Mouse (Mus musculus): ENCODE data around the gene Fgf2. TPM values are rescaled to one million over a fixed set of nuclear protein-coding genes. Genes with fewer than 3 reads are reported as not detected.

Fgf2 gene
- total and polyA plus RNA-seq, 3 experiments, result 0.15 to 0.53 TPM; not detected in 1

GRCm38 (mm10) chr3:37302685-37303084, 45.5 kb upstream of the Fgf2 start:
- Histone ChIP-seq H3K4me1 (ENCODE audit: control insufficient read depth in 1 of 2, insufficient read depth in 2 of 2, low read length in 2 of 2) (peaks cover 3 to 12% of the 10 kb centered on the region in 2 experiments; a peak in 3 of 4 replicates), H3K9me3 (replicated peaks; ENCODE audit: insufficient read depth, low read length) (no peaks in the 10 kb centered on the region), H3K27ac (ENCODE audit: control insufficient read depth, low read depth, low read length) (peak overlapping the region; percentile 36), H3K4me3 (ENCODE audit: control insufficient read depth in 1 of 2, insufficient read depth in 1 of 2, low read depth in 2 of 2, low read length in 2 of 2) (peak overlapping the region; percentile 1 to 59; a peak in 3 of 4 replicates), H3K79me2 (ENCODE audit: control insufficient read depth, insufficient read depth, low read length, poor library complexity) (no peaks in the 10 kb centered on the region), H3K9ac (ENCODE audit: control insufficient read depth, low read depth, low read length, poor library complexity, severe bottlenecking) (peak overlapping the region; percentile 58), H3K36me3 (ENCODE audit: control insufficient read depth in 1 of 2, insufficient read depth in 2 of 2, low read length in 2 of 2) (peaks cover 0 to 11% of the 10 kb centered on the region in 2 experiments; a peak in 2 of 4 replicates), H3K27me3 (ENCODE audit: control insufficient read depth in 1 of 2, insufficient read depth in 2 of 2, low read length in 2 of 2) (no peaks in the 10 kb centered on the region)
- peak; percentile 89 for DNase-seq (ENCODE audit: low read depth, low spot score)
- TF ChIP-seq ETS1 (IDR thresholded peaks at IDR 0.05; ENCODE audit: low read depth, low read length) (0 out of 2 replicates have a peak, but pooled peaks have one; percentile 7), RAD21 (IDR thresholded peaks at IDR 0.05; ENCODE audit: low read depth, low read length) (peak; percentile 62), SMC3 (IDR thresholded peaks at IDR 0.05; ENCODE audit: low read depth, low read length) (peak; percentile 61), CTCF (IDR thresholded peaks at IDR 0.05 in 2 of 3, conservative IDR thresholded peaks at IDR 0.05 in 1 of 3; ENCODE audit: control insufficient read depth in 1 of 3, insufficient read depth in 1 of 3, low read depth in 2 of 3, low read length in 3 of 3, poor library complexity in 1 of 3, severe bottlenecking in 1 of 3) (peak; percentile 80 to 85 (median 81)), MYC (IDR thresholded peaks at IDR 0.05; ENCODE audit: low read depth, low read length) (peak; percentile 50; the same call in 1 of the 2 replicates), ZC3H11A (IDR thresholded peaks at IDR 0.05; ENCODE audit: low read depth, low read length) (0 out of 2 replicates have a peak, but pooled peaks have one; percentile 22), TBP (IDR thresholded peaks at IDR 0.05; ENCODE audit: low read depth, low read length) (peak; percentile 64), UBTF (IDR thresholded peaks at IDR 0.05; ENCODE audit: borderline replicate concordance, insufficient read depth, low read depth, low read length) (no peak), ELF1 (IDR thresholded peaks at IDR 0.05; ENCODE audit: low read depth, low read length) (no peak)

GRCm38 (mm10) chr3:37303392-37304139, 44.6 kb upstream of the Fgf2 start:
- peak; percentile 88 for DNase-seq (ENCODE audit: low read depth, low spot score)
- TF ChIP-seq MAZ (IDR thresholded peaks at IDR 0.05; ENCODE audit: low read depth, low read length), result no peak
- no peak for TF ChIP-seq ZNF384 (IDR thresholded peaks at IDR 0.05; ENCODE audit: low read depth, low read length)
- TF ChIP-seq TAL1 (IDR thresholded peaks at IDR 0.05; ENCODE audit: low read length), result peak; percentile 82
- TF ChIP-seq ELF1 (IDR thresholded peaks at IDR 0.05; ENCODE audit: low read depth, low read length), result no peak
- peak; percentile 88 for TF ChIP-seq USF1 (IDR thresholded peaks at IDR 0.05; ENCODE audit: low read depth, low read length)
- peak; percentile 79 for TF ChIP-seq SIN3A (IDR thresholded peaks at IDR 0.05; ENCODE audit: low read length)
- TF ChIP-seq ZMIZ1 (IDR thresholded peaks at IDR 0.05; ENCODE audit: low read depth, low read length), result no peak
- TF ChIP-seq JUND (IDR thresholded peaks at IDR 0.05; ENCODE audit: low read depth, low read length), result no peak
- TF ChIP-seq MAX (IDR thresholded peaks at IDR 0.05; ENCODE audit: low read length), result peak; percentile 77
- TF ChIP-seq ZKSCAN1 (IDR thresholded peaks at IDR 0.05; ENCODE audit: low read depth, low read length), result no peak
- no peak for TF ChIP-seq MAFK (IDR thresholded peaks at IDR 0.05; ENCODE audit: borderline replicate concordance, low read depth, low read length)
- TF ChIP-seq GATA1 (IDR thresholded peaks at IDR 0.05; ENCODE audit: low read depth, low read length), result peak; percentile 77
- no peak for TF ChIP-seq MEF2A (IDR thresholded peaks at IDR 0.05; ENCODE audit: extremely low read depth, insufficient replicate concordance, low read depth, low read length, poor library complexity, severe bottlenecking)
- peak; percentile 88 for TF ChIP-seq MYC (IDR thresholded peaks at IDR 0.05; ENCODE audit: low read depth, low read length)
- peak; percentile 95 for TF ChIP-seq BHLHE40 (IDR thresholded peaks at IDR 0.05; ENCODE audit: borderline replicate concordance, low read depth, low read length)
- TF ChIP-seq POLR2A (IDR thresholded peaks at IDR 0.05; ENCODE audit: control insufficient read depth in 1 of 2, insufficient read depth in 1 of 2, low read depth in 1 of 2, low read length in 2 of 2, poor library complexity in 1 of 2), result 0 out of 4 replicates have a peak, but pooled peaks of 1 of the 2 experiments have one; percentile 22
- TF ChIP-seq KAT2A (conservative IDR thresholded peaks at IDR 0.05; ENCODE audit: low read depth, low read length), result no peak
- TF ChIP-seq E2F4 (IDR thresholded peaks at IDR 0.05; ENCODE audit: borderline replicate concordance, low read depth, low read length), result no peak
- peak; percentile 89 for TF ChIP-seq MYB (IDR thresholded peaks at IDR 0.05; ENCODE audit: low read depth, low read length)
- TF ChIP-seq UBTF (IDR thresholded peaks at IDR 0.05; ENCODE audit: borderline replicate concordance, insufficient read depth, low read depth, low read length), result no peak
- no peak for TF ChIP-seq SMC3 (IDR thresholded peaks at IDR 0.05; ENCODE audit: low read depth, low read length)
- TF ChIP-seq POLR2AphosphoS2 (IDR thresholded peaks at IDR 0.05; ENCODE audit: low read length), result no peak
- peak; percentile 78 for TF ChIP-seq TCF12 (IDR thresholded peaks at IDR 0.05; ENCODE audit: low read depth, low read length)
- TF ChIP-seq GABPA (IDR thresholded peaks at IDR 0.05; ENCODE audit: low read depth, low read length), result no peak

More at GRCm38 (mm10) chr3:37303392-37304139, 44.6 kb upstream of the Fgf2 start:
- peak overlapping the region; percentile 27 to 39; a peak in 3 of 4 replicates for H3K4me3 ChIP-seq (ENCODE audit: control insufficient read depth in 1 of 2, insufficient read depth in 1 of 2, low read depth in 2 of 2, low read length in 2 of 2)
- H3K9me3 ChIP-seq (replicated peaks; ENCODE audit: insufficient read depth, low read length), result no peaks in the 10 kb centered on the region
- peaks cover 0 to 11% of the 10 kb centered on the region in 2 experiments; a peak in 2 of 4 replicates for H3K36me3 ChIP-seq (ENCODE audit: control insufficient read depth in 1 of 2, insufficient read depth in 2 of 2, low read length in 2 of 2)
- H3K27ac ChIP-seq (ENCODE audit: control insufficient read depth, low read depth, low read length), result peak overlapping the region; percentile 90
- H3K9ac ChIP-seq (ENCODE audit: control insufficient read depth, low read depth, low read length, poor library complexity, severe bottlenecking), result peak overlapping the region; percentile 58
- H3K4me1 ChIP-seq (ENCODE audit: control insufficient read depth in 1 of 2, insufficient read depth in 2 of 2, low read length in 2 of 2), result peaks cover 3 to 12% of the 10 kb centered on the region in 2 experiments; a peak in 3 of 4 replicates
- no peaks in the 10 kb centered on the region for H3K27me3 ChIP-seq (ENCODE audit: control insufficient read depth in 1 of 2, insufficient read depth in 2 of 2, low read length in 2 of 2)
- no peaks in the 10 kb centered on the region for H3K79me2 ChIP-seq (ENCODE audit: control insufficient read depth, insufficient read depth, low read length, poor library complexity)

Measured in MEL (cell line).